Comparison of ENCODE assay signal across 19 mouse cellular contexts in the genomic region with DNA sequence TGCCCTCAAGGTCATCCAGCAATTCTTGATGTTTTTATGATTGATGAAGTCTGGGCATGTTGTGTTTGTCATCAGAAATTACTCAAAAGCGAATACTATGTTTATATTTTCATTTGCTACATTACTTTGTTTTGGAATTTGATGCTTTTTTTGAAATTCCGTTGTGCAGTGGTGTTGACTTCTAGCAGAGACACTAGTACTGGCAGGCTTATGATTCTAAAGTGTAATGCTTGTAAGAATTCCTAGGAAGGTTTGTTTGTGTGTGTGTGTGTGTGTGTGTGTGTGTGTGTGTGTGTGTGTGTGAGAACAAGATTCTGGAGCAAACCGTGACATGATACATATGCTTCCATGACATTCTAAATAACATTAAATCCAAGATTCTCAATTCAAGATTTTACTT.
DNase-seq lines count a peak whose midpoint lies in the region; ATAC-seq and TF ChIP-seq lines count a peak whose summit lies in the region.
"Had no signal": no experiment of that assay in that cellular context is flagged by ENCODE, and none has a peak within 500 bp of the region (broad histone marks: within the 10 kb centered on the region; RNA-seq: fewer than 3 reads in every experiment).

No protein-coding gene starts in this region.

- H3K9me3 ChIP-seq in lung, embryonic 14.5 days (ENCODE audit: low read depth, low read length): no peaks in the 10 kb centered on the region
- H3K9me3 ChIP-seq in lung, embryonic 16.5 days (ENCODE audit: control insufficient read depth, low read length): no peaks in the 10 kb centered on the region

- TF ChIP-seq CTCF in lung, embryonic 14.5 days (IDR thresholded peaks at IDR 0.05; ENCODE audit: low read depth): no peak

- WGBS in lung, embryonic 14.5 days: 46% methylated on average over 3 of the region's 3 CpGs
- WGBS in lung, embryonic 16.5 days: 32% methylated on average over 3 of the region's 3 CpGs

- no peaks in the 10 kb centered on the region for H3K36me3 ChIP-seq in lung, embryonic 14.5 days (ENCODE audit: insufficient read depth)
- no peaks in the 10 kb centered on the region for H3K36me3 ChIP-seq in lung, embryonic 16.5 days (ENCODE audit: control insufficient read depth, insufficient read depth, low read length)
- H3K36me3 ChIP-seq: G1E had no signal

- H3K4me1 ChIP-seq in lung, embryonic 14.5 days (ENCODE audit: insufficient read depth): 0 out of 2 replicates have a peak, but pooled peaks cover 6% of the 10 kb centered on the region
- H3K4me1 ChIP-seq in lung, embryonic 16.5 days (replicated peaks; ENCODE audit: control insufficient read depth, insufficient read depth, low read length): peaks cover 6% of the 10 kb centered on the region; the same call in 1 of the 2 replicates

- H3K27ac ChIP-seq in lung, embryonic 14.5 days (ENCODE audit: low read depth): no peak overlapping the region
- H3K27ac ChIP-seq in lung, embryonic 16.5 days (ENCODE audit: low read length): no peak overlapping the region

- ATAC-seq in lung, embryonic 14.5 days (ENCODE audit: insufficient read depth): no peak
- ATAC-seq in lung, embryonic 16.5 days (ENCODE audit: low read depth): peak; percentile 53; the same call in 1 of the 2 replicates
- ATAC-seq: activated CD4-positive, CD25-positive, alpha-beta regulatory T cell, adult 4 months; CD4-positive, CD25-positive, alpha-beta regulatory T cell, adult 4 months; Patski had no signal

- no peaks in the 10 kb centered on the region for H3K27me3 ChIP-seq in lung, embryonic 14.5 days (ENCODE audit: insufficient read depth, low read length)
- H3K27me3 ChIP-seq in lung, embryonic 16.5 days (ENCODE audit: control insufficient read depth, insufficient read depth, low read depth, low read length): no peaks in the 10 kb centered on the region
- H3K27me3 ChIP-seq: CH12.LX, Patski had no signal

- H3K9ac ChIP-seq in lung, embryonic 14.5 days: no peak overlapping the region
- H3K9ac ChIP-seq in lung, embryonic 16.5 days (ENCODE audit: low read length): no peak overlapping the region

- H3K4me3 ChIP-seq in lung, embryonic 14.5 days (ENCODE audit: low read depth, low read length): no peak overlapping the region
- no peak overlapping the region for H3K4me3 ChIP-seq in lung, embryonic 16.5 days (ENCODE audit: low read length)

- H3K4me2 ChIP-seq in lung, embryonic 14.5 days: no peak overlapping the region
- H3K4me2 ChIP-seq in lung, embryonic 16.5 days (ENCODE audit: low read depth, low read length): no peak overlapping the region

- DNase-seq in lung, embryonic 14.5 days: peak; percentile 53
- no peak for DNase-seq in lung, adult 18-20 months
- DNase-seq in lung, postnatal 10 days: no peak
- DNase-seq: adrenal gland, adult 2 months; adrenal gland, adult 8-10 months; adrenal gland, postnatal 10 days; adrenal gland, postnatal 14 days; adrenal gland, postnatal 25 days; adrenal gland, postnatal 36 days; B cell, adult 2 months; cerebellum, adult 11 months; cerebellum, adult 11-12 months; cerebellum, adult 18-20 months had no signal
